Mouse (Mus musculus) heart, postnatal 14 days (tissue): Measurements from ENCODE around the gene Dgki. TPM values are rescaled to one million over a fixed set of nuclear protein-coding genes. Genes with fewer than 3 reads are reported as not detected.
A peak's percentile ranks its signal among the peaks of the same experiment; 100 is the strongest.

Source experiments
- DNase-seq, 2 experiments: peaks; one replicate each; pipeline ENCODE4 v3.0.0; 2021 to 2022
- intact Hi-C: fragments of 180-260 bp; cut with DNase I; formaldehyde crosslinking; loops from one replicate; pipeline ENCODE4 v1.15.1; 2025
- total RNA-seq, 2 experiments: library from RNA; stranded (reverse); gene quantifications; 2 replicates each; pipeline ENCODE4 v1.2.3; 2021

Dgki gene
- total RNA-seq, 2 experiments from 2014 or later: 0.26 to 0.27 TPM

DNA sequence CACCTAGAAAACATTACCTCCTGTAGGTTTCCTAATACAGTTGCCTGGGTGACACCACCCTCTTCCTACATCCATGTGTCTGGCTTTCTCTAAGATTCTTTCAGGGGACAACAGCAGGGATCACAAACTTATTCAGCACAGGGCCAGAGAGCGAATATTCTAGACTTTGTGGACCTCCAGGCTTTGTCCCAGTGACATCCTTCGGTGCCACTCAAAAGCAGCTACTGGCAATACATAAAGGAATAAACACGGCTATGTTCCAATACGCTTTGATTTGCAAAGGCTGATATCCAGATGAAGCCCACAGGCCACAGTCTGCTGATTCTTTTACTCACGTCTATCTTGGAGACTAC is 57.2 kb downstream of the Dgki start:
- no peak for DNase-seq
- intact Hi-C loops: no loop called here

DNA sequence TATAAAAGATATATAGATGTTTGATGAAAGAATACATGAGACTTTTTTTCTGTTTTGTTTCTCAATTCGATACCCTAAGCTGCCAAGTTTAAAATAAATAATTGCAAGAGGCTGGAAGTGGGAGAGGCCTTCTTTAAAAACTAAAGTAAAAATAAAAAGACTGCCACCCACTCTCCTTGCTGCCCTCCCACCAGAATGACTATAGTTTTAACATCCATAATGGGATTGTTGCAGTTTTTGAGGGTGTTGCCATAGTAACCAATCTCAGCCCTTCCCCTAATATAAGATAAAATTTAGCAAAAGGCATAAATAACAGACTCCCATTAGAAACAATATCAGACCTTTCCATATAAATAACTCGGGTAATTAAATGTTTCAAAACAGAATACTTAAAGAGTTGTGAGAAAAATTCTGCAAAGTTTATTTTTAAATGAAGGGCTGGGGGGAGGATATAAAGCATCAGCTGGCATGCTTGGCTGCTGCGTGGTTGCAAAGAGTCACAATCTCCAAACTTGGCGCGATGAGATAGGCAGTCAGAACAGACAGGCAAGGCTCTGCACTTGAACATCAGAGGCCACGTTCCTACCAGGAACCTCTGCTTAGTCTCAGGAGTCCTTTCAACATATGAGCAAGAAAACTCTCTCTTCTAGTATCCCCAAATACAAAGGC is 57.8 kb downstream of the Dgki start:
- intact Hi-C loops: no loop called here
- DNase-seq: no peak

DNA sequence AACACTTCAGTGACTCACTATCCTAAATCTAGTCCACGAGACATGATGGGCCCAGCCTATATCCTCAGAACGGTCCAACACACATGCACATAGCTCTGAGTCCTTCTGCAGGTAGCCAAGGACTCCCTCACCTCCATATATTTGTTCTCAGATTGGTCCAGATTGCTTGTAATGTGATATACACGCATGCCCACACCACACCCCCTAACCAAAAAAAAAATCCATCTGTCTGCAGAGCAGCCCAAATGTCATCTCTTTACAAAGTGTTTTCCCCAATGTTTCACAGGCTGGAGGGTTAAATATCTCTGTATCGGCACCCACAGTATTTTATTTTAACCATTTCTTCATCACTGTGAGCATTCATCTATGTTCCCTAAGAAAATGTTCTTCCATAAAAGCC is 58.5 kb downstream of the Dgki start:
- intact Hi-C loops: no loop called here
- DNase-seq: no peak

- intact Hi-C loops: no loop called here
- no peak for DNase-seq
These were observed 59.8 kb downstream of the Dgki start for GRCm38 (mm10) chr6:37240140-37240539.

- no peak for DNase-seq
These were observed 63.1 kb downstream of the Dgki start for GRCm38 (mm10) chr6:37236893-37237292.

GRCm38 (mm10) chr6:37231148-37231547 is 68.8 kb downstream of the Dgki start:
- intact Hi-C loops: no loop called here
- DNase-seq: no peak

More at GRCm38 (mm10) chr6:37236893-37237292, 63.1 kb downstream of the Dgki start:
- intact Hi-C loops: no loop called here

GRCm38 (mm10) chr6:37222947-37223510 is 77.0 kb downstream of the Dgki start:
- intact Hi-C loops: loop anchor here (10.0 kb wide), 1 partner anchor 232 kb away; no protein-coding TSS in a partner anchor
- no peak for DNase-seq

- intact Hi-C loops: loop anchor here (10.0 kb wide), 1 partner anchor 233 kb away; no protein-coding TSS in a partner anchor
- no peak for DNase-seq
These were observed 78.0 kb downstream of the Dgki start for GRCm38 (mm10) chr6:37222016-37222415.

DNA sequence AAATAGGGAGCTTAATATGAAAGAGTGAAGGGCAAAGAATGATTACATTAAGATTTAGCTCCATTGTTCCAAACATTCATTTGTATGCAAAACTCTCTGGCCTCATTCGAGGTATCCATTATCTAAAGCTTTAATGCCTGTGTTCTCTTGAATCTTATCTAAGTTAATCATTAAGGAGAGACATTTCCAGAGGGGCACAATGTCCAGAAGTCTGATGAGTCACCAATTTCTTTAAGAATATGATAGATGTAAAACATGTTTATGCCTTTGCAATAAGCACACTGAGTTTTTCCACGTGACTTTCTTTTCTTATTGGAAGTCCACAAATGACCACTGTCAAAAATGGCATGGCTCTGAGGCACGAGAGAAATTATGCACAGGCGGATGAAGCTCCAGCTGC is 80.9 kb downstream of the Dgki start:
- no peak for DNase-seq
- intact Hi-C loops: no loop called here

DNA sequence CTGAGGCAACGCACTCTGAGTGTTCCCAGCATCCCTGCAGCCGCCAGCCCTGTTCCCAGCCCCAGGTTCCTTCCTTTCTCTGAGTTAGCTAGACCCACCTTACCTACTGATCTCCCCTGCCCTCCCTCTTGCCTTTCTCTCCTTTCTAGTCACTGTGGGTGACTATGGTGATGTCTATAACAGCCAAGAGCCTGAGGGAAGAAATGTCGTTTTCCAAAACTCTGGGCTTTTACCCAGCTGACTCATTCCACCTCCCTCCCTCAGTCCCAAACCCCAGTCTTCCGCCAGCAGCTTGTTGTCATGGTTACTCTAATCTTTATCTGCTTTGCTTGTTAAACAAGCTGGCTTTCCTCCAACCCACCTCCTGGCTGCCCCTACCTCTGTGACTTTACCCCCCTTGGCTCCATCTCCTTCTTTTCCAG is 83.6 kb downstream of the Dgki start:
- peak; percentile 20 to 50 for DNase-seq

GRCm38 (mm10) chr6:37215655-37216054 is 84.3 kb downstream of the Dgki start:
- intact Hi-C loops: no loop called here
- DNase-seq: no peak

More for the DNA sequence above, 83.6 kb downstream of the Dgki start:
- intact Hi-C loops: no loop called here

DNA sequence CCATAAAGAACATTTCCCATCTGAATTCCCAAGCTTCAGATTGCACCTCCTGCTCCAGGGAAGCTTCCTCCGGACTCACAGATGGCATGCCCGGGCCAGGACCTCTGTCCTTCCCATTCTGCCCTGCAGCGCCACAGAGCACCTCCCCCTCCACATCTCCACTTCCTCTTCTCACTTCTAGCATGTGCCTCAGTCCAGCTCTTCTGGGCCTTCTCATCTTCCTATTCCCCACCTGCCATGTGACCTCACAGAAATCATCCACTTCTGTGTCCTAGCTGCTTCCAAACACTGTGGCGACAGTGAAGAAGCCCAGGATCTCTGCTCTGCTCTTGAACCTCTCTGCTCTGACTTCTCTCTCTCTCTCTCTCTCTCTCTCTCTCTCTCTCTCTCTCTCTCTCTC is 87.1 kb downstream of the Dgki start:
- no peak for DNase-seq
- intact Hi-C loops: no loop called here

GRCm38 (mm10) chr6:37211545-37212247 is 88.3 kb downstream of the Dgki start:
- intact Hi-C loops: no loop called here
- DNase-seq: no peak

GRCm38 (mm10) chr6:37202901-37203300 is 97.1 kb downstream of the Dgki start:
- peak in 1 of 2 experiments; percentile 38 for DNase-seq
- intact Hi-C loops: no loop called here

- intact Hi-C loops: no loop called here
- no peak for DNase-seq
These were observed 99.1 kb downstream of the Dgki start for GRCm38 (mm10) chr6:37200840-37201239.

- no peak for DNase-seq
- intact Hi-C loops: no loop called here
These were observed 100.5 kb downstream of the Dgki start for GRCm38 (mm10) chr6:37199502-37199901.

DNA sequence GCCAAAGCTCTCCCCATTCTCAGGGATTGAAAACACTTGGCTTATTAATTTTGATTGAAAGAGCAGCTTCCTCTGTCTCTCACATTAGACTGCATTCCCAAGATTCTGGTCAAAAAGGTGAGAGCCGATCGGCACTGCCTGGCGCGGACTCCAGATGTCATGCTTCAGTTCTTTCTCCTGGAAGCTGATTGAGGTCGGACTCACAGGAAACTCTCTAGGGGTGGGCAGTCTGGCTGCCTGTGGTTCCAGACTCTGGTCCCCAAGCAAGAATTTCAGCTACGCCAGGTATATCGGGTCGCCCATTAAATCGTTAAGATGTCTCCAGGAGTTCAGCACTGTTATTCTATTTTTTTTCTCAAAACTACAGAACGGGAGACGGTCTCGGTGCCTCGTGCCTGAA is 102.2 kb downstream of the Dgki start:
- intact Hi-C loops: no loop called here
- no peak for DNase-seq

- no peak for DNase-seq
- intact Hi-C loops: no loop called here
These were observed 103.1 kb downstream of the Dgki start for GRCm38 (mm10) chr6:37196870-37197269.

DNA sequence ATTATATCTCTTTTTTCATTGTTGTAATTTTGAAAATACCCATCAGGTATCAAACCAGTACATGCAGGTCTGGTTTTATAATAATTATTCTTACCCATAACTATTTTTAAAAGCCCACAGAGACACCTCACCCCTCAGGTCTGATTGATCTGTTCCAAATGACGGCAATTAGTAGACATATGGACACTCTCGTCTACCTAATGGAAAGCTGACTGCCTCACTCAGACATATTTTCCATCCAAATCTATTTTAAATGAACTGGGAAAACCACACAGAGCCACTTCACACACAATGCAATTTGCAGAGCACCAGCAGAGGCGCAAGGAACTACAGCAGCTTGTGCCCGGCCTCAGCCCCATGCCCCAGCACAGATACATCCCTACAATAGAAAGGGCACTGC is 104.2 kb downstream of the Dgki start:
- intact Hi-C loops: no loop called here
- no peak for DNase-seq

DNA sequence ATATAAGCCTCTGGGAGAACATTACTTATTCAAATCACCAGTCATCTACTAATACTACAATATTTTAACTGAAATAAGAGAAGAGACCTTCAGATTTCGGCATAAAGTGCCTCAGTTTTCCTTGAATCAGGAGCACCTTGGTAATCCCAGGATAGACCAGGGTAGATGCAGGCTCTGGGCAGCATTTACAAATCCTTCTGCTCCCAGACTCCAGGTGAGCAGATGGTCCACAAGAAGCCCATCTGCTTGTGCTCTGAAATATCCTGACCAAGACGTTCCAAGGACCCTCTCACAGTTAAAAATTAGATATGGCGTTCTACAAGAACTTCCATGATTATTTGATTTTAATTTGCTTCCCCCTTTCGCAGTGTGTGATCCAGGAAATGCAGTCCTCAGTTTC is 118.0 kb downstream of the Dgki start:
- DNase-seq: no peak
- intact Hi-C loops: no loop called here

DNA sequence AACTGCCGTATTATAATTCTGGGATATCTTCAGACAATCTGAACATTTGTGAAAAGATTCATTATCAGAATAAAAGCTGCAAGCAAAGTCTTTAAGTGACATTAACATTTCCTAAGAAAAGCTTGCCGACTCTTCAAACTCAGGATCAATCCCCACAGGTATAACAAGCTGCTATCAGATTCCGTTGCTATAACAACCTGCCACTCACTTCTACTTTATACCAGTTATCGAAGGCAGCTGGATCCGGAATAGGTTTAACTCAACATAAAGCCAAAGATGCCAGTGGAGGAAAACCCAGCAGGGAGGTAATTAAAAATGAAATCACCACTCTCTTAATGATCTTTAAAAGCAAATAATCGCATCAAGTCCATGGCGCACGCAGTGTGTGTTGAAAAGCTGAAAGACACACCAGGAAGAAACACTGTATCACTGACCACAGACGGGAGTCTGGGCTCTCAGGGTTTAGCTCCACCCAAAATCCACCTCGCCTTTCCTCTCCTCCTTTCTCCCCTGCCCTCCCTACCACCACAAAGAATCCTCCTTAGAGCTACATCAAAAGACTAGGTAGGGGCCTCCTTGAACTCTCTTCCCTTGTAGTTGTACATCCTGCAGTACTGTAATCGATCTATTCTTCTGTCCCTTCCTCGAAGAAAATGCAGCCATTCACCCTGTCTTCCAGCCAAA is 128.7 kb downstream of the Dgki start:
- intact Hi-C loops: no loop called here
- DNase-seq: no peak
